Mouse (Mus musculus) spleen, adult 2 months (tissue): Measurements from ENCODE around the gene Them7.

ENCODE experiments used
- CTCF ChIP-seq: fragments of 200-500 bp; IDR thresholded peaks from 2 replicates; pipeline ENCODE4 v1.5.1; 2011; ENCODE audit warnings: mild to moderate bottlenecking, inconsistent platforms; ENCODE audit not compliant: insufficient read depth, insufficient read length, insufficient replicate concordance; ENCODE audit errors: extremely low read depth
- POLR2A ChIP-seq: fragments of 200-500 bp; IDR thresholded peaks from 2 replicates; pipeline ENCODE4 v1.6.1; 2011; ENCODE audit warnings: low read depth, low read length, inconsistent platforms

GRCm38 (mm10) chr2:105399085-105399891 lies 175.2 kb downstream of the Them7 start, which contains the start of gene Rcn1:
- no peak for TF ChIP-seq CTCF
- TF ChIP-seq POLR2A, result no peak
